Mouse (Mus musculus) cortical plate, adult 2 months (tissue): ENCODE measurements around the gene Plekha7. TPM values are rescaled to one million over a fixed set of nuclear protein-coding genes. Genes with fewer than 3 reads are reported as not detected.
A peak's percentile ranks its signal among the peaks of the same experiment; 100 is the strongest.
"Not testable (repeated sequence)": the region's sequence is repeated elsewhere in the genome, so short reads cannot be mapped to it uniquely, and the experiment has no call there.

ENCODE experiments used
- H3K27ac ChIP-seq: fragments of 200-500 bp; 2 replicates; pipeline ENCODE4 v1.5.1; 2012; ENCODE audit warnings: low read length, control low read depth, inconsistent platforms; ENCODE audit not compliant: insufficient read depth
- H3K4me1 ChIP-seq: fragments of 200-500 bp; 2 replicates; pipeline ENCODE4 v1.6.1; 2011; ENCODE audit warnings: low read length; ENCODE audit not compliant: control insufficient read depth, insufficient read depth
- H3K4me3 ChIP-seq: fragments of 200-500 bp; 2 replicates; pipeline ENCODE4 v1.5.1; 2011; ENCODE audit warnings: mild to moderate bottlenecking, low read length, control low read depth; ENCODE audit not compliant: insufficient read depth
- CTCF ChIP-seq: fragments of 200-500 bp; IDR thresholded peaks from 2 replicates; pipeline ENCODE4 v1.5.1; 2011; ENCODE audit warnings: mild to moderate bottlenecking, control low read depth, low read length; ENCODE audit not compliant: insufficient read depth; ENCODE audit errors: extremely low read depth
- POLR2A ChIP-seq: fragments of 200-500 bp; IDR thresholded peaks from 2 replicates; pipeline ENCODE4 v1.6.1; 2011; ENCODE audit warnings: mild to moderate bottlenecking, low read length, control low read depth; ENCODE audit not compliant: insufficient read depth; ENCODE audit errors: extremely low read depth
- polyA plus RNA-seq: library from polyadenylated mRNA; depleted of rRNA; stranded (reverse); fragments of >200 nt; gene quantifications from 2 replicates; pipeline ENCODE4 v1.2.3, GENCODE M21; 2012

Plekha7 gene
- polyA plus RNA-seq, 1 experiment, result 25.5 TPM

GRCm38 (mm10) chr7:116119306-116119857 lies 188.8 kb downstream of the Plekha7 start:
- Histone ChIP-seq H3K27ac (no peak overlapping the region), H3K4me3 (no peak overlapping the region), H3K4me1 (peaks cover 4% of the 10 kb centered on the region)
- TF ChIP-seq CTCF (no peak), POLR2A (no peak)

DNA sequence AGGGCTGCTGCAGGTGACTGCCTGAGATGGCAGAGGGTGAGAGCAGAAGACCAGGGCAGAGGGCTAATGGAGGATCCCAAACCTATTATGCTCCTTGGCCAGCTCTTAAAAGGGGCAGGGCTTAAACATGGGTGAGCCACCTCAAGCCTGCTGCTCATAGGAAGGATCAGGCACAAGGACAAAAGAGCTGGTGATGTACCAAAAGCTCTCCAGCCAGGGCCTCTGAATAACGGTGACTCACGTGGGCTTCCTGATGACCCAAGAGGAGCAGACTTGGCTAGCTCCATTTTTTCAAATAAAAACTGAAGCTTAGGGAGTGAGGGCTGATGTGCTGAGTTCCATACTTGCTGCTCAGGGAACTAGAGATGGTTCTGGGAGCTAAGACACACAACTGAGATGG lies 192.2 kb downstream of the Plekha7 start:
- TF ChIP-seq CTCF, result no peak
- TF ChIP-seq POLR2A, result no peak
- Histone ChIP-seq H3K27ac (no peak overlapping the region), H3K4me1 (no peaks in the 10 kb centered on the region), H3K4me3 (no peak overlapping the region)

GRCm38 (mm10) chr7:116115216-116115930 lies 192.8 kb downstream of the Plekha7 start:
- TF ChIP-seq POLR2A, result no peak
- TF ChIP-seq CTCF, result no peak
- Histone ChIP-seq H3K27ac (no peak overlapping the region), H3K4me3 (no peak overlapping the region)

GRCm38 (mm10) chr7:116111546-116111945 lies 196.6 kb downstream of the Plekha7 start:
- no peak overlapping the region for H3K4me3 ChIP-seq
- no peaks in the 10 kb centered on the region for H3K4me1 ChIP-seq
- no peak overlapping the region for H3K27ac ChIP-seq
- TF ChIP-seq CTCF (no peak), POLR2A (no peak)

More at GRCm38 (mm10) chr7:116115216-116115930, 192.8 kb downstream of the Plekha7 start:
- no peaks in the 10 kb centered on the region for H3K4me1 ChIP-seq

GRCm38 (mm10) chr7:116110661-116111060 lies 197.5 kb downstream of the Plekha7 start:
- H3K27ac ChIP-seq, result no peak overlapping the region
- no peaks in the 10 kb centered on the region for H3K4me1 ChIP-seq
- H3K4me3 ChIP-seq, result no peak overlapping the region
- no peak for TF ChIP-seq POLR2A
- no peak for TF ChIP-seq CTCF

GRCm38 (mm10) chr7:116103091-116103490 lies 205.1 kb downstream of the Plekha7 start:
- no peak for TF ChIP-seq CTCF
- TF ChIP-seq POLR2A, result no peak

GRCm38 (mm10) chr7:116099952-116100528 lies 208.1 kb downstream of the Plekha7 start:
- TF ChIP-seq CTCF, result no peak
- no peak for TF ChIP-seq POLR2A
- H3K4me1 ChIP-seq, result peaks cover 6% of the 10 kb centered on the region
- H3K4me3 ChIP-seq, result no peak overlapping the region
- H3K27ac ChIP-seq, result no peak overlapping the region

More at GRCm38 (mm10) chr7:116103091-116103490, 205.1 kb downstream of the Plekha7 start:
- Histone ChIP-seq H3K4me3 (no peak overlapping the region), H3K4me1 (peaks cover 2% of the 10 kb centered on the region), H3K27ac (no peak overlapping the region)

DNA sequence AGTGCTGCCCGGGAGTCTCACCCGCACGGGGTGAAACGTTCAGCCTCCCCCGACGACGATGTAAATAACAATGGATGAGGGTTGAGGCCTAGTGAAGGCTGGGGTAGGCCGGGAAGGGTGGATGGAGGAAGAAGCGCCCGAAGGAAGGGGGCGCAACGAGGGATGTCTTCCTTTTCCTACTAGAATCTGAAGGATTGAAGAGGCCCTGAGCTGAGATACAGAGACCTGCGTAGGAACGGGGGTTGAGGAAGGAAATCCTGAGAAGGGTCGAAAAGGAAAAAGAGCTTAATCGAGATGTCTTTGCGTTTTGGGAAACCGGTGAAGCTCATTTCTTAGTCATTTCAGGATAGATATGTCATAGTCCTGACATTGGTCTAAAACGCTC lies 214.7 kb downstream of the Plekha7 start:
- Histone ChIP-seq H3K4me1 (peaks cover 5% of the 10 kb centered on the region), H3K27ac (peak overlapping the region; percentile 71), H3K4me3 (peak overlapping the region; percentile 71)
- TF ChIP-seq POLR2A (no peak), CTCF (0 out of 2 replicates have a peak, but pooled peaks have one; percentile 9)

DNA sequence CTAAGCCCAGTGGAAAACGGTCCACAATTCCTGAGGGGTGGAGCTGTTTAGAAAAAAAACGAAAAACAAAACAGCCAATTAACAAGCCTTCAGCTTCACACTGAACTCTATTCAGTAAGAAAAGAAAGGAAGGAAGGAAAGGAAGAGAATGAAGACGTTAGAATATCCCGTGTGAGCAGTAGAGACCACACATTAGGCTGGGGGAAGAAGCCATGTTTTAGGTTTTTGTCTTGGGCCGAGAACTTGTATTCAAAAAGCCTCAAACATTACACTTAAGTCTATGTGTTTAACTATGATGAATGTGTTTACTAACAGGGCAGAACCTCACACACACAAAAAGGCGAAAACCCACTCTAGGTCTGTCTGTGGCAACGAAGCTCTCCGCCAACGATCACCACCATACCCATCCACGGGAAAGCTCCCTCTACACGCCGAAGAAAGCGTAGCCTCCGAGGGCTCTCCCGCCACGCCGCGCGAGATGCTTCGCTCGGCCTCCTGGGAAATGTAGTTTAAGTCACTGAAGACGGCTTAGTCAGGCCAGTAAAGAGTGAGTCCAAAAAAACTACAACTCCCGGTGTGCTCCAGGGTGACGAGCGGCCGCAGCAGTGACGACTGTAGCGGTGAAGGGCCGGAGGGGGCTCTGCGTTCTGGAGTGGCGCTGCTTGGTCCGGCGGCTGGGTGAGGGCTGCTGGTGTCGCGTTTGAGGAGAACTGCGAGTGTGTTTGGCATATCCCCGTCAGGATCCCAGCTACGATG lies 215.3 kb downstream of the Plekha7 start:
- H3K4me3 ChIP-seq, result peak overlapping the region; percentile 71
- H3K27ac ChIP-seq, result peak overlapping the region; percentile 72
- H3K4me1 ChIP-seq, result peaks cover 5% of the 10 kb centered on the region
- TF ChIP-seq CTCF (no peak), POLR2A (peak; percentile 98)

GRCm38 (mm10) chr7:116084366-116084765 lies 223.8 kb downstream of the Plekha7 start, which contains the start of gene Gm4353:
Gm4353 (minus strand) TSS chr7:116084635.
- not testable (repeated sequence) for H3K4me1 ChIP-seq, H3K4me3 ChIP-seq, H3K27ac ChIP-seq
